Mouse (Mus musculus): ENCODE results near the gene Pbx1.
A peak's percentile ranks its signal among the peaks of the same experiment; 100 is the strongest.

The Pbx1 gene

DNA sequence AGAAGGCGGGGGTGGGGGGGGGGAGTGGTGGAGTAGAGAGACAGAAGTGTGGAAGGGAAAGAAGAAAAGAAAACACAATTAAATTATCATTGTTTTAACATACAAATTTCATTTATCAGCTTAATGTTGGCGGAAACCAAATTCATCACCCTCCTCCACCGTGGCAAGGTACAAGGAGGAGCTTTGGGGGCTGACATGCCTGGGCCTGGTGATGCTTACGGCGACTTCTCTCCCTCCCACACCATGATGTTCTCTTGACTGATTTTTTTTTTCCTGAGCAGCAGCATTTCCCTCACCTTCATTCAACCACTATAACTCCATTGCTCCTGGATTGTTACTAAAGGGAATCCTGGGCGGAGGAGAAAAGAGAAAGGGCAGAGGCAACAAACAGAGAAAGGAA, 89.8 kb downstream of the Pbx1 start:
- no peak for DNase-seq (ENCODE audit: low spot score)

DNA sequence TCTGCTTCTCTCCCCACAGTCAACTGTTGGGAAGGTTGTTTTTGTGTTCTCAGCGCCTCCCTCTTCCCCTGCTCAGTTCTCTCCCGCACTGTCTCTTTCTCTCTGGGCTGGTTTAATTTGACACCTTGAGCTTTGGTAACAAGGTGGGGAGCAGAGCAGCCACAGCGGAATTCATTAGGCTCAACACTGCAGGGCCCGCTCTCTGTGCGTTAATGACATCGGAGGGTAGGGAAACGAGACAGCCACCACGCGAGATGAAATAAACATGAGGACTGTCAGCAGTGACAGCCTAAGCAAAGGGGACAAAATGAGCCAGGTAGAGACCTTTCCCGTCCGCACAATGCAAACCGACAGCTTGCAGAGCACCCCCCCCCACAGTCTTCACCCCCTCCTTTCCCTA, 90.2 kb downstream of the Pbx1 start:
- no peak for DNase-seq (ENCODE audit: low spot score)

DNA sequence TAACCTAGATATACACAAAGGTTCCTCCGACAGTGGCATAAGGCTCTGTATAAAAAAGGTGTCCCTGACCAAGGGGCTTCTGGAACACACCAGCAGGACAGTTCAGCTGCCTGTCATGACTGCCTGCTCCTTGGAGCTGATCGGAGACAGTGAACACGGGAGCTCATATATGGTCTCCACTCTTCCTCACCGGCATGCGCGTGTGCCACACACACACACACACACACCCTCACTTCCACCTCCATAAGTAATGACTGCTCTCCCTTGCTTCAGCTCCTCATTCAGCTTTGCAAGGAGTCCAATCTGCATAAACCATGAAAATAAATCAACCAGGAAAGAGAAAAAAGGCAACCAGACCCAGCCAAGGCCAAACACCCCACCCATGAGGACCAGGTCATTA, 90.7 kb downstream of the Pbx1 start:
- DNase-seq (ENCODE audit: low spot score), result no peak

DNA sequence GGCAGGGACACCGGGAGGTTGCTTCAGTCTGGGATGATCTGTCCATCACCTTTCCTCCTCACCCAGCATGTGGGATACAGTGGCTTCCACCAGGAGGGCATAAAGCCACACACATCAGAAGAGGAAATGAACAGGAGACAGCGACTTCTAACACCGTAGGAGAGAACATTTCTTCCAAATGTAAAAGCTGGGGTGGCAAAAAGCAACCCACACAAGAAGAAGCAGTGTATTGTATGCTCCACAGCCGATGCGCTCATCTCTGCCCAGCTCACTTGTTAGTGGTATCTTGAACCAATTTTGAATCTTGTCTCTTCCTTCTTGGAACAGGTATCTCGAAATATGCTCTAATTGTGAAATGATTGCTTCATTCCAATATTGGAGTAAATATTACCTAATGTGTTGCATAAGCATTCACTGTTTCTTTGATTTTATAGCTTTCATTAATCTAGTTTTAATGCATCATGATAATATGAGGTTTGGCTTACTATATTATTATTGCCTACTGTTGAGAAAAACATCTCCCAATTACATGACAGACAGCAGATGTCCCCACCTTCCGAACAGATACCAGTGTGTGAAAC, 95.7 kb downstream of the Pbx1 start:
- no peak for DNase-seq (ENCODE audit: low spot score)

DNA sequence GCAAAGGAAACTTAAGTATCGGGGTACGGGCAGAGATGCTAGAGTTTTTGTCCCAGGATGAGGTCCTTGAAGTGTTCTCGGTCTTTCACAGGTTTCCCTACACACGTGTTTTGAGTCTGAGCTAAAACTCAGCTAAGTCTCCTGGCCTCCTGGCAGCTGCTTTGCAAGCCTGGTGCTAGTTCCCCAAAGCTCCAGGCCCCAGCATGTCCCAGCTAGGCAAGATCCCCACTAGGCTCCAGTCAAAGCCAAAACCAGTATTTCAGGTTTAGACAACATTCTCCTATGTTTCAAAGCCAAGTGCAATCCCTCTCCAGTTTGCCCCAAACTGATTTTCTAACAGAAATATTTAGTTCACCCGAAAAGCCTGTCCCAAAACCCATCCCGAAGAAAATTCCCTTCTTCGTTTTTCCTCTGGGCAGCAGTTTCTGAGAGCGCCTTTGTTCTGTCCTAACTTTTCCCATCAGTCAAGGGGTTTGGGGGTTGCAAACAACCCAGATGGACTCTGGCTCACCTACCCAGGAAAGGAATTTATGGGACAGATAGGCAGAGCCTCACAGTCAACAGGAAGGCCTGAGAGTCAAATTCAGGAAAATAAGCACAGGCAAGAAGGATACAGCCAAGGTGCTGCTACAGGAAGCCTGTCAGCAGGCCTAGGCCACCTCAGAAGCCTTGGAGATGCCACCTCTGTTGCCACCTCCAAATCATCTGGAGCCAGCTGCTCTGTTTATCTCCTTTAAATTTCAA, 97.1 kb downstream of the Pbx1 start:
- DNase-seq (ENCODE audit: low spot score), result no peak

DNA sequence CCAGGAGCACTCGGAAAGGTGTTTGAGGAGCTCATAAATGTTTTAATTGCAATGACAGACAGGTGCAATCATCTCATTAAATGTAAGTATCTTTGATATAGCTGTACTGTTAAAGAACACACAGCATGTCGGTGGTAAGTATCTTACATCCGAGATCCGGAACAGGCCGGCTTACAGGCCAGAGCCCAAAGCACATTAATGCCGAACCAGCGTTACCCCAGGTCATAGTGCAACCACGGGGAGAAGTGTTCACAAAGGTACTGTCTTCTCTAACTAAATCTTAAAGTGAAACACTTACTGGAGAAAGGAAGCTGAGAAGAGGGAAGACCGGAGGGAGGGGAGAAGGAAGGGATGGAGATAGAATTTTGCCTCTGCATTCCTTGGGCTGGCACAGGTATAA, 100.0 kb downstream of the Pbx1 start:
- DNase-seq (ENCODE audit: low spot score), result no peak

DNA sequence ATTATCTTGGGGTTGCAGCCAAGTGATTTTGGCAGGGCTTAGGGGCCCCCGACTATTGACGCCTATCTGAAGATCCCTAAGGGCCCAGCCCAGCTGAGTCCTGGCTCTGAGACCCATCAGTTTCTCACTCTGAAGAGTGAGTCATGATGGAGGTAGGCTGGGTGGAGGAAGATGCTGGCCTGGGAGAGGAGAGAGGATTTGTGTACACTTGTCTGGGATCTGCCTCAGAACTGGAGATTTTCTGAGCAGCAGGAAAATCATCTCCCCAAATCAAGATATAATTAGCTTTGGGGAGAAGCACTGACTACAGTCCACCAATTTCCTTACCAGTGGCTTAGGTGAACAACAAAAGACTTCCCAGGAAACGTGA, 103.8 kb downstream of the Pbx1 start:
- no peak for DNase-seq (ENCODE audit: low spot score)

DNA sequence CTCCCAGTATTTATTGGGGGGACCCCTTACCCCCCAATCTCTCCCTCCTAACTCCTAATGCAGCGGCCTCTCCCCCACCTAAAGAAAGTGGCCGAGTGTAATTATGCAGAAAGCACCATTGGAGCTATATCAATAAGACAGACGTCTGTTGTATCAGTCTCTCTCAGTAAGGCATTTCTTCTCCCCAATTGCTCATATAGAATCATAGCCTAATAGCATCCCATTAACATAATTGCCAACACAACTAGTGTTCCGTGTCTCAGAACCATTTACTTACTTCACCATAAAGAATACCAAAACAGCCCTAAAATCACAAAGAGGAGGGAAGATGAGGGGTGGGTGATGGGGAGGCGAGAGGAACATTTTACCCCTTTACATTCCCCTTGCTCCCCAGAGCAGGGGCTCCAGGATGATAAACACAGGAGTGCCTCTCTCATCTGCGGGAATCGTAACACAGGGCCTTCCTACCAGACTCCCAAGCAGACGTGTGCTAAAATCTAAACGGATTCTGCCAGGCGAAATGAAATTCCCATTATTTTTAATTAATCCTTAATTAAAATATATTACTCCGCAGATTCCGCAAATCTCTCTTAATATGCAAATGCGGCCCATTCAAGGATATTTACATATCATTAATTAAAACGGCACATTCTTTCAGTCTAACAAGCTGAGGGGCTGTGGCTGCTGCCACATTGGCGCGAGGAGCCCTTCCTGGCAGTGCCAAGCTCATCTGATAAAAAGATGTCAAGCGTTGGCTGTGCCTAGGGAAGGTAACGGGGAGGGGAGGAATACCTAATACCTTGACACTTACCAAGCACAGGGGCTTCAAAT, 104.5 kb downstream of the Pbx1 start:
- DNase-seq (ENCODE audit: low spot score), result no peak

DNA sequence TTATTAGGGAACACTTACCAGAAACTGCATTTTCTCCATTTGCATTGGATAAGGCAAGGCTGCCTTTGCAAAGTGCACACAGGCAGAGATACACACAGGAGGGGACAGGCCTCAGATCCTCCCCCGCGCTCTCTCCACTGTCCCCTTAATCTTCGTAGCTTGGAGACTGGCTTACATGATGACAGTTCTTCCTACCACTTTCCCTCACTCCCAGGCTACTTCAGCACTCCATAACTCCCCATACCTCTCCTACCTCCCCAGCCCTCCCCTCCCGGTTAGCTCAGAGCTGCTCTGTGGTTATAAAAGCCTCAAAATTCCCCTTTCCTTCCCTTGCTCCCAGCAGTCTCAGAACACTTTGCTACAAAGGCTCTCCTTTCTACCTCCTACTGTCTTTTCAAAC, 106.3 kb downstream of the Pbx1 start:
- DNase-seq (ENCODE audit: low spot score), result no peak

DNA sequence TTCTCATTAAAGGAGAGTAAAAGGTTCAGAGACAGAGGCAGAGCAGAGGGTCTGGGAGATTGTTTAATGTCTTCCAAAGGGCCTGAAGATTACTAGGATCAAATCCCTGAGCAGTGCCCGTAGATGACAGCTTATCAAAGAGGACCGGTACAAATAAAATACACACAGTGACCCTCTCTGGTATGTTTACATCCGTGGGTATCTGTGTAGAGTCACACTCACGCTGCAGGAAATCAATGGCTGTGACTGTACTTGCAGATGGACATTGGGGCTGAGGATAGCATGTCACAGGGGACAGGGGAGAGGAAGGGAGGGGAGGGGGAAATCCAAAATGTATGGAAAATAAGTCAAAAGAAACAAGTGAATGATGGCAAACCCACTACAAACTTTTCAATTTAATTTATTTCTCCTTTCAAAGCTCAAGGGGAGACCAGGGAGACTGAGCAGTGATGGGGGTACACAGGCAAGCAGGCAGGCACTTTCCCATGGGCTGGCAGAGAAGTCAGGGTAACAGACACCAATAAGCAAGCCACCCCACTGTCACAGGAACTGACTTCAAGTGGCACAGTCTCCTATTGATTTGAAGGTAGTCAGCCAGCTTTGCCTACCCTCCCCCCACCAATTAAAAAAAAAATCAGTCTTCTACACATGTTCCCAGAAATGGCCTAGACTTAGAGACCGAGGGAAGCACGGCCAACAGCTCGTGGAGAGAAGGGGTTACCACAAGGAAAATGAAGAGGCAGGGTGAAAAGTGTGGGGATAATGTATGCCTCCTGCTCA, 107.6 kb downstream of the Pbx1 start:
- no peak for DNase-seq (ENCODE audit: low spot score)

DNA sequence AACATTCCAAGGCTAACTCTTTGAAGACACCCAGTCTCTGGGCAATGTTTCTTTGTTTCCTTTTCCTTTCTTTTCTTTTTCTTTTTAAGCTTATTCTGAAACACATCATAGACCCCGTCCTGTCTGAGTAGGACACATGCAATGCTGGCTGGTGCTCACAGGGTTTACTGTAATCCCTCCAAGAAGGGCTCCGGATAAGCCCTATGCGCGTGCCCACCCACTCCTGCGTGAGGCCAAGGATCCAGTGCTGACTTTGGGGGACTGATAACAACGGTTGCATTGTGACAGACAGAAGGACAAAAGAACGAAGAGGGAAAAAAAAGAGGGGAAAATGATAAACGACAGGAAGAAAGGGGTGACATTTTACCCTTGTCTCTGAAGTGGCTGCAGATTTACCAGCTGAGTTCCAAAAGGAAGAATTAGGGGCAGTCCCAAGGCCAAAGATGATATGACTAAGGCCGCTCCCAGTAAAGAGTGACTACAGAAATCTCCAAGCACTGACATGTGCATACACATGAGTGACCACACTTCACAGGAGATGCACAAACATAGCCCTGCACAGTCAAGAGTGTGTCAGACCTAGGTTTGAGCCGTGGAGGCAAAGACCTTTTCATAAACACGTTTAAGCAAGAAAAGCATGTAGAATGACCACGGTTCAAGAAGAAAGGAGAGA, 108.5 kb downstream of the Pbx1 start:
- DNase-seq (ENCODE audit: low spot score), result no peak

DNA sequence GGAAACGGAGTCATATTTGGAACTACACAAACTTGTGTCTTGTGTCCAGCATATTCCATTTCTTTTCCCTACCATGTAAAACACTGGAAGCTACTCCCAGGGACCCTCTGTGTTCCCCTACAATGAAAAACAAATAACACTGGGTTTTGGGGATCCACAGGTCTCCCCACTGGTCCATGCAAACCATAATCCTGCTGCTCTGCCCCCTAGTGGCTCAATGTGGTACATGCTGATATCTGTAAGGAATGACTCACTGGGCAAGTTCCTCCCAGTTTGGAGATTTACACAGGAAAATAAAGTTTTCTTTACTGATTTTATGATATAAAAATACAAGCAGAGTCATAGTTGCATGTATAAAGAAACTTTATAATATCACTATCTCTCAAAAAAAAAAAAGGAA, 109.2 kb downstream of the Pbx1 start:
- peak; percentile 47 for DNase-seq (ENCODE audit: low spot score)

DNA sequence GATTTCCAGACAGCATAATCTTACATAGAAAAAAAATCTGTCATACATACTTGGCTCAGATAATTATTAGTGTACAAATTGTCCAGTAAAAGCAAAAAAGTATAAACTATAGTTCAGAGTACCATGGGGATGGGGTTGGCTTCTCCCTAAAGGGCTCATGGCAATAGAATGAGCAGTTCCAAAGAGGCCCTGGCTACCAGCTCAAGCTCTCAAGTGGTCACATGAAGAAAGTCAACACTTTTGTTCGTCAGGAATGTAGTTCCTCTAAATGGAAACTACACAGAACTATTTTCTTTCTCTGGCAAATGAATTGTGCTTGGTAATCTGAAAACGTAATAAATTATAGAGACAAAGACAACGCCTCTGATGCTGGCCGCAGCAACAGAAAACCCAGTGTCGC, 112.4 kb downstream of the Pbx1 start:
- DNase-seq (ENCODE audit: low spot score), result no peak

DNA sequence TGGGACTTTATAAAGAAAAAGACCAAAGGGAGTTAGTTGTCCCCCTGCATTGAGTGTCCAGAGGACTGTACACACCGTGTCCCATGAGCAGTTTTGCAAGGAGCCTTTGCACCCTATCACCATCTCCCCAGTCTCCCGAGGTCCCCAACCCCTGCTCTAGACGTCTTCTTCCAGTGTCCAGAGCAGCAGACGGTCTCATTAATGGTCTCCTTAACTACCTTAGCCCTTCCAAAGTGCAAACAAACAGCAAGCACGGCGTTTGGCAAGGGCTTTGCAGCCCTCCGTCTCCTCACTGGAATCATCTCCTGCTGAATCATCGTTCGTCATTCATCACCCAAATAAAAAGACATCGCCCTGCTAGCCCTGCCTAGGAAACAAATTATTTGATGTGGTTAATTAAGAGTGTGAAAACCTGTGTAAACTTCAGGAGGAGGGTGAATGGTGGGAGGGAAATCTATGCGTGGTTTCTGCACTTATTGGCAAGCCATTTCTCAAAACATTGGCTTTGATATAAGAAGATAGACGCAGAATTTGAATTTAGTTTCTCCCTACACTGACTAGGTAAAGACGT, 113.1 kb downstream of the Pbx1 start:
- no peak for DNase-seq (ENCODE audit: low spot score)

DNA sequence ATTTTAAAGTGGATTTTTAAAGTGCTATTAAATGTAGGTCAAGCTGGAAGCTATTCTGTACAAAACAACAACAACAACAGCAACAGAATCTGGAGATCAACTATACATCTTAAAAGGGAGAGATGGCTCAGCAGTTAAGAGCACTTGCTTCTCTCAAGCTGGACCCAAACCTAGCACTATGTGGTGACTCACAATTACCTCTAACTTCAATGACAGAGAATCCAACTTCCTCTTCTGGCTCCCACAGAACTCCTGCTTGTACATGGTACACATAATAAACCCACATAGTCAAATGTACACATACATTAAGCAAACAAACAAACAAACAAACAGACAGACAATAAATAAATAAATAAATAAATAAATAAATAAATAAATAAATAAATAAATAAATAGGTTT, 118.3 kb downstream of the Pbx1 start:
- DNase-seq (ENCODE audit: low spot score), result no peak

DNA sequence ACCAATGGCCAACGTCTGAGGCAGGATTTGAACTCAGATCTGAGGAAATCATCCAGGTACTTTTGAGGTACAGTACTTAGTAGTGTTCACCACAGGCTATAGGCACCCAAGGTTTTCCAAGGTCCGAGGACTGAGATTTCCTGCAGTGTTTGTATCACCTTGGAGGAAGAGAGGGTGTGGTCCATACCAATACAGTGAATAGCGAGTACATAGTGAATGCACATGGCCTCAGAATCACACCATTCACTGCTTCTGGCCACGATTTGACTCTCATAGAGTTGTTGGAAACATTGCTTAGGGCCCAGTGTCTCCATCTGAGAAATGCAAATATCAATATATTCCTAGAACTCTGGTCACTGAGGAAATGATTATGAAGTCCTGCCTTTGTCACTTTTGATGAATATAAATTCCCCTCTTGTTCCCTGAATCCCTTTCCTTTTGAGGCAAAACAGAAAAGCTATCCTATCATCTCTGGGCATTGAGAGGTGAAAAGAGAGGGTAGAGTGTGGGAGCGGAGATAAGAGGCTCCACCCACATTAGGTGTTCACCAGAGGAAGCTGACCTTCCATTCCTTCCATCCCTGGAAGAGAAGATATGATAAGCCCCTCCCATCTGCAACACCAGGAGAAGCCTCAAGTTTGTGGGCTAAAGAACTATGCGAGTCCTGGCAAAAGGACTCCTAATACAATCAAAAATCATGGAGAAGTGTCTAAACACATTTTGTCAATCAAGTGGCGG, 119.2 kb downstream of the Pbx1 start:
- no peak for DNase-seq (ENCODE audit: low spot score)

DNA sequence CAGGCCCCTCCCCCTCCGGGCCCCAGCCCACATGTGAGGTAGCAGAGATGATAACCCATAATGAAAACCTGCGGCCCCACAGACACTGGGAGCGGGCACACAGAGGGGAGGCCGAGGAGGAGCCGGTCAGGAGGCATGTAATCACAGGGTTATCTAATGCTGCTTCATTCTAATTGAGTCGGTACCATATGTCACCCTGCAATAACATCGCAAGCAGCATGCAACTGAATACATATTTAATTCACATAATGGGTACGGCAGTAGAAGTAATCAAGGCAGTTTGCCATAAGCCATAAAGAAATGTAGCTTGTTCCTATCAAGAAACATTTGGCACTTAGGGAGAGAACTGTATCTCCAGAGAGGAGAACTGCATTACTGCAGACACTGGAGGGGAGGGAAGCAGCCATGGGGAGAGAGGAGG, 123.0 kb downstream of the Pbx1 start:
- DNase-seq (ENCODE audit: low spot score), result no peak

DNA sequence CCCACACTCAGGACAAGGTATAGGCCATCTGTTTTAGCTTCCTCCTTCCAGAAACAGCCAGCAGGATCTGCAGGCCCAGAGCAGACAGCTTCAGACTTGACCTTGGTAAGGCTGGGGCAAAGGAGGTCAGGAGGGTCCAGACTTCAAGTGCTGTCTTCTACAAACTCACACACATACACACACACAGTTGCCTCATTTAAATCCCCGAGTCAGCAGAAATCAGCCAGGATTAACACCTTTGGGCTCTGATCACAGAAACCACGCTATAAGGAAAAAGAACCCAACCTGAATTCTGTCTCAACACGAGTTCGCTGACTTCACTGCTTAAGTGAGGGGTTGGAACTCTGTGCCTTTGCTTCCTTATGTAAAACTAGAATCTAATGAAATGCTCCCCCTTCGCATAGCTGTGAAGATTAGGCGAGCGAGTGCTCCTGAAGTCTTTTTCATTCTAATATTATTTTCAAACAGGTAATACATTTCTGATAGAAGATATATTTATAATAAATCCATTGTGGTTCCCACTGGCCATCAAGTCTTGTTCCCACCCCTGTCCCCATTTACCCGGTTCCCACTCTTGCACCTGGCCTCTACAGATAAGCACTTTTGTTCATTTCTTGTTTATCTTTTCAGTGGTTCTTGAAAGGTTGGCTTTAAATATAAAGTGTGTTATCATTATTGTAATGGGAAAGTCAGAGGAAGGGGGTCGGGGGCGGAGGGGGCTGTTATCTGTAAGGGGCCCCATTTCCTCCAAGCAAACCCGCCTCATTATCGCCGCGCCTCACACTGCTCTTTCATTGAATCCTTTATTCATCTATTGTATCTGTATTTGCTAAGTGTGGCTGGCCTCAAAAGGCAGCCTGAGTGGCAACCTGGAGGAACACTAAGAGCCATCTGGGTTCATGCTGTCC, 124.5 kb downstream of the Pbx1 start:
- DNase-seq (ENCODE audit: low spot score), result no peak

DNA sequence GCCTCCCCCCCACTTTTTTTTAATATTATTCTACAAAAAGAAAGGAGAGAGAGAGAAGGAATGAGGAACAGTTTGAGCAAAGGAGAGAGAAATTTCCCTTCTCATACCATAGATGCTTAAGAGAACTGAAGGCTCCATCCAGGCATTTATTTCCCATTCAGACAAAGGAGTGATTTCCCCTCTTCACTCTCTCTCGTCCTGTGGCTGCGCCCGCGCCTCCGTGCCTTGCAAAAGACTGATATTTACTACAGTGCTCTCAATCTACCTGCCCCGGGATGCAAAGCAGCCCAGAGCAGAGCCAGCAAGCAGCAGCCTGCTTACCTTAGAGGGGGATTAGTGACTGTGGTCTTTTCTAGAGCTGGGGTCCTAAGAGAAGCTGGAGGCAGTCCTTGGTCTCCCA, 131.6 kb downstream of the Pbx1 start:
- DNase-seq (ENCODE audit: low spot score), result no peak

DNA sequence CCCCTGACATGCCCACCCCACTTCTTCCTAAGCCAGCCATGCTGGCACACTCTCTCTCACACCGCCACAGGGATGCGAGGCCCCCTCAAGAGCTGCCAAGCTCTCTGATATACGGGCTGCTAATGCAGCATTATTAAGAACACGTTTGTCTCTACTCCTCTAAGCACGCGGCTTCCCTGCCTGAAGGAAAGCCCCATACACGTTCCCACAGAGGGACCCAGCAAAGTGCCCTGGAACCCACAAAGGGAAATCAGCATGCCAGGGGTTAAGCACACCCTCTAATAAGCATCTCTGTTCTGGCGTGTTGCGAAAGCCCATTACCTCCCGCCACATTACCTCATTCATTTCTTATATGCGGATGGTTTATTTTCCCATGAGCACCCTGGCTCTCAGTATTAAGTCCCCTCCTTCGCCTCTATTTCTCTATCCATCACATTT, 132.1 kb downstream of the Pbx1 start:
- no peak for DNase-seq (ENCODE audit: low spot score)

Data from testis, postnatal 10 days (tissue).